Comparison of ENCODE assay signal across 8 mouse cellular contexts in the genomic region with DNA sequence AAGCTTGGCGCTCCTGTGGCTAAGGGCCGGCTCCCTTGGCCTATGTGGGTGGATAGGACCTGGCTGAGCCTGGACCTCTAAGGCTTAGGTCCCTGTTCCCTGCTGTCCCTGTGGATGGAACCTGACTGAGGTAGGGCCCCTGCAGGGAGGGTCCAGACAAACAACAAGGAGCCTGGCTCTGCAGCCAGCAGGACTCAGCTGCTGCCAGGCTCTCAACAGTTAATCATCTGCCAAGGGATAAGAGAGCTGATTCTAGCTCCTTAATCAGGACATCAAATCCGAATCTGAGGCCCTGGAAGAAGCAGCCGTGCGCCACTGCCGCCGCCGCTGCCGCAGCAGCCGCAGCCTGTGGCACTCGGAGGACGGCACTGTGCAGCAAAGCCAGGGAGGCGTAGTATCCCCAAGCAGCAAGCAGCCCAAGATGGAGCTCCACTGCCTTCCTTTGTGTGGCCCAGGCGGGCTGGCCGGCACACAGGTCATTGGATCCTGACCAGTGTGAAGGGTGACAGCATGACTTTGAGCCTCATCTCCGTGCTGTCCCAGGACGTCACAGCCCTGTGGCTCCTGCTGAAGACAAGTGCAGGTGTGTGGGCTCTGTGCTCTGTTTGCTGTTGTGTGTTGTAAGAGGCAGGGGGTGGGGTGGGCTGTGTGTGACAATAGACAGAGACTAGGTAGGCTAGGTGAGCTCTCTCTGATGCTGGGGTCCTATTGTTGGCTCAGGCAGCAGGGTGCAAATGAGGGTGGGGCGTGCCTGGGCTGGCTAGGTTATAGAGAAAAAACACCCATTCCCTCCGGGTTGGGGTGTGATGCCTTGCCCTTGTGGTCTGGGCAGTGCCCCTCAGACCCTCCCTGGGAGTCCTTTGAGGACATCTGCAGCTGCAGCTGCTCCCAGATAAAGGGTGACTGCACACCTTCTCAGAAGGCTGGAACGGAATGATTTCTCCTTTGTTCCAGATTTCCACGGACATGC.
DNase-seq lines count a peak whose midpoint lies in the region; ATAC-seq and TF ChIP-seq lines count a peak whose summit lies in the region.

No protein-coding gene starts in this region.

- no peak for DNase-seq in heart, adult 2 months
- DNase-seq in heart, adult 11 months: no peak
- DNase-seq in embryonic facial prominence, embryonic 10.5 days (ENCODE audit: low spot score): peak; percentile 69
- no peak for DNase-seq in thymus, postnatal 0 days (ENCODE audit: low spot score)

- peak; percentile 89 for ATAC-seq in kidney, embryonic 15.5 days (replicated peaks; ENCODE audit: low FRiP score)
- peak; percentile 88 for ATAC-seq in neural tube, embryonic 14.5 days (ENCODE audit: low read depth)
- ATAC-seq in activated CD4-positive, CD25-positive, alpha-beta regulatory T cell, adult 4 months: no peak

- no peaks in the 10 kb centered on the region for H3K36me3 ChIP-seq in heart, adult 2 months (ENCODE audit: control insufficient read depth, insufficient read depth, low read length)
- no peaks in the 10 kb centered on the region for H3K36me3 ChIP-seq in ES-Bruce4 (ENCODE audit: control insufficient read depth, insufficient read depth, low read length, poor library complexity, severe bottlenecking)
- H3K36me3 ChIP-seq in embryonic facial prominence, embryonic 10.5 days (replicated peaks): no peaks in the 10 kb centered on the region; the same call in 1 of the 2 replicates
- H3K36me3 ChIP-seq in kidney, embryonic 15.5 days: no peaks in the 10 kb centered on the region
- no peaks in the 10 kb centered on the region for H3K36me3 ChIP-seq in neural tube, embryonic 14.5 days (ENCODE audit: control insufficient read depth, insufficient read depth, low read length)

- no peaks in the 10 kb centered on the region for H3K9me3 ChIP-seq in ES-Bruce4 (replicated peaks; ENCODE audit: control insufficient read depth, insufficient read depth, low read length, poor library complexity, severe bottlenecking)
- no peaks in the 10 kb centered on the region for H3K9me3 ChIP-seq in embryonic facial prominence, embryonic 10.5 days
- no peaks in the 10 kb centered on the region for H3K9me3 ChIP-seq in kidney, embryonic 15.5 days (replicated peaks)
- no peaks in the 10 kb centered on the region for H3K9me3 ChIP-seq in neural tube, embryonic 14.5 days (ENCODE audit: control insufficient read depth, low read length)

- intact Hi-C loops in heart, adult 2 months (cut with DNase I): loop anchor here (2.0 kb wide), 2 partner anchors 15 to 41 kb away; no protein-coding TSS in a partner anchor

- WGBS in heart, adult 2 months: 16% methylated on average over 21 of the region's 21 CpGs
- 6% methylated on average over 21 of the region's 21 CpGs for WGBS in embryonic facial prominence, embryonic 10.5 days
- WGBS in kidney, embryonic 15.5 days: 8% methylated on average over 21 of the region's 21 CpGs
- 7% methylated on average over 21 of the region's 21 CpGs for WGBS in neural tube, embryonic 14.5 days

- H3K4me2 ChIP-seq in kidney, embryonic 15.5 days: peak overlapping the region; percentile 72
- H3K4me2 ChIP-seq in neural tube, embryonic 14.5 days (ENCODE audit: low read depth, low read length): peak overlapping the region; percentile 95

- no peak for TF ChIP-seq EP300 in heart, adult 2 months (IDR thresholded peaks at IDR 0.05; ENCODE audit: insufficient read depth, low read depth, low read length)
- TF ChIP-seq EP300 in ES-Bruce4 (IDR thresholded peaks at IDR 0.05; ENCODE audit: insufficient read depth, low read depth, low read length): peak; percentile 79; the same call in 1 of the 2 replicates

- no peak for TF ChIP-seq CTCF in heart, adult 2 months (IDR thresholded peaks at IDR 0.05)
- no peak for TF ChIP-seq CTCF in ES-Bruce4 (IDR thresholded peaks at IDR 0.05; ENCODE audit: low read depth, low read length)

- TF ChIP-seq POLR2A in heart, adult 2 months (IDR thresholded peaks at IDR 0.05; ENCODE audit: insufficient read depth, low read depth, low read length): no peak
- no peak for TF ChIP-seq POLR2A in ES-Bruce4 (IDR thresholded peaks at IDR 0.05; ENCODE audit: insufficient read depth, low read length)

- H3K4me3 ChIP-seq in heart, adult 2 months: peak overlapping the region; percentile 26
- peak overlapping the region; percentile 37 for H3K4me3 ChIP-seq in ES-Bruce4 (ENCODE audit: low read depth, low read length)
- peak overlapping the region; percentile 60 for H3K4me3 ChIP-seq in embryonic facial prominence, embryonic 10.5 days
- H3K4me3 ChIP-seq in kidney, embryonic 15.5 days (replicated peaks): peak overlapping the region; percentile 49
- peak overlapping the region; percentile 59 for H3K4me3 ChIP-seq in neural tube, embryonic 14.5 days (ENCODE audit: low read depth, low read length)

- H3K79me2 ChIP-seq in heart, adult 2 months (replicated peaks; ENCODE audit: control insufficient read depth, insufficient read depth, low read length): no peaks in the 10 kb centered on the region; the same call in none of the 2 replicates

- peak overlapping the region; percentile 17 for H3K9ac ChIP-seq in heart, adult 2 months (ENCODE audit: low read depth, low read length)
- no peak overlapping the region for H3K9ac ChIP-seq in ES-Bruce4 (ENCODE audit: low read depth, poor library complexity, severe bottlenecking)
- H3K9ac ChIP-seq in kidney, embryonic 15.5 days: peak overlapping the region; percentile 42
- H3K9ac ChIP-seq in neural tube, embryonic 14.5 days (replicated peaks; ENCODE audit: low read depth, low read length): peak overlapping the region; percentile 87

- H3K27me3 ChIP-seq in heart, adult 2 months (ENCODE audit: control insufficient read depth, insufficient read depth, low read length): no peaks in the 10 kb centered on the region
- H3K27me3 ChIP-seq in ES-Bruce4 (ENCODE audit: control insufficient read depth, insufficient read depth, low read length, poor library complexity, severe bottlenecking): no peaks in the 10 kb centered on the region
- H3K27me3 ChIP-seq in embryonic facial prominence, embryonic 10.5 days (replicated peaks; ENCODE audit: low read depth, poor library complexity, severe bottlenecking): no peaks in the 10 kb centered on the region
- no peaks in the 10 kb centered on the region for H3K27me3 ChIP-seq in kidney, embryonic 15.5 days
- H3K27me3 ChIP-seq in neural tube, embryonic 14.5 days (ENCODE audit: control insufficient read depth, insufficient read depth, low read length): no peaks in the 10 kb centered on the region

- no peak overlapping the region; the same call in 1 of the 2 replicates for H3K27ac ChIP-seq in heart, adult 2 months
- H3K27ac ChIP-seq in ES-Bruce4 (ENCODE audit: insufficient read depth, low read length): peak overlapping the region; percentile 4; the same call in 1 of the 2 replicates
- peak overlapping the region; percentile 78 for H3K27ac ChIP-seq in embryonic facial prominence, embryonic 10.5 days (replicated peaks)
- peak overlapping the region; percentile 80 for H3K27ac ChIP-seq in kidney, embryonic 15.5 days
- H3K27ac ChIP-seq in neural tube, embryonic 14.5 days (ENCODE audit: low read depth, low read length): peak overlapping the region; percentile 99

- H3K4me1 ChIP-seq in heart, adult 2 months (ENCODE audit: control insufficient read depth, insufficient read depth, low read length): peaks cover 21% of the 10 kb centered on the region
- H3K4me1 ChIP-seq in ES-Bruce4 (ENCODE audit: control insufficient read depth, insufficient read depth, low read length): peaks cover 8% of the 10 kb centered on the region
- H3K4me1 ChIP-seq in embryonic facial prominence, embryonic 10.5 days: peaks cover 55% of the 10 kb centered on the region
- H3K4me1 ChIP-seq in kidney, embryonic 15.5 days: peaks cover 55% of the 10 kb centered on the region
- peaks cover 31% of the 10 kb centered on the region for H3K4me1 ChIP-seq in neural tube, embryonic 14.5 days (ENCODE audit: control insufficient read depth, insufficient read depth, low read length)
